Mouse (Mus musculus): ENCODE results near the gene Ptbp1. TPM values are rescaled to one million over a fixed set of nuclear protein-coding genes. Genes with fewer than 3 reads are reported as not detected.

Ptbp1 gene
- polyA plus RNA-seq, 1 experiment, result 184 TPM

- H3K4me1 ChIP-seq (ENCODE audit: control insufficient read depth, insufficient read depth, low read length), result peaks cover 4% of the 10 kb centered on the region; the same call in 1 of the 2 replicates
- H3K4me3 ChIP-seq (ENCODE audit: insufficient read depth, low read depth, low read length), result peak overlapping the region; percentile 44
- 1% methylated on average over 24 of the region's 24 CpGs for WGBS
- no peaks in the 10 kb centered on the region for H3K27me3 ChIP-seq (replicated peaks; ENCODE audit: control insufficient read depth, insufficient read depth, low read length)
- no peak for TF ChIP-seq CTCF (conservative IDR thresholded peaks at IDR 0.05; ENCODE audit: insufficient read depth, insufficient read length, low read depth, low read length)
- H3K36me3 ChIP-seq (ENCODE audit: control insufficient read depth, insufficient read depth, low read length), result no peaks in the 10 kb centered on the region
- H3K27ac ChIP-seq (ENCODE audit: insufficient read depth, low read depth, low read length), result peak overlapping the region; percentile 82
- peak; percentile 89 for DNase-seq
Observed at GRCm38 (mm10) chr10:79840644-79841551, 13.3 kb upstream of the Ptbp1 start.

GRCm38 (mm10) chr10:79842322-79842721 lies 11.9 kb upstream of the Ptbp1 start:
- Histone ChIP-seq H3K4me1 (ENCODE audit: control insufficient read depth, insufficient read depth, low read length) (peaks cover 4% of the 10 kb centered on the region; the same call in 1 of the 2 replicates), H3K36me3 (ENCODE audit: control insufficient read depth, insufficient read depth, low read length) (no peaks in the 10 kb centered on the region), H3K27ac (ENCODE audit: insufficient read depth, low read depth, low read length) (peak overlapping the region; percentile 5), H3K27me3 (replicated peaks; ENCODE audit: control insufficient read depth, insufficient read depth, low read length) (no peaks in the 10 kb centered on the region), H3K4me3 (ENCODE audit: insufficient read depth, low read depth, low read length) (no peak overlapping the region)
- DNase-seq, result no peak
- TF ChIP-seq CTCF (conservative IDR thresholded peaks at IDR 0.05; ENCODE audit: insufficient read depth, insufficient read length, low read depth, low read length) (no peak), POLR2A (IDR thresholded peaks at IDR 0.05; ENCODE audit: low read depth, low read length) (no peak)
- WGBS, result 70% methylated on average over 3 of the region's 3 CpGs

GRCm38 (mm10) chr10:79843476-79843875 lies 10.8 kb upstream of the Ptbp1 start:
- no peaks in the 10 kb centered on the region for H3K36me3 ChIP-seq (ENCODE audit: control insufficient read depth, insufficient read depth, low read length)
- H3K27me3 ChIP-seq (replicated peaks; ENCODE audit: control insufficient read depth, insufficient read depth, low read length), result no peaks in the 10 kb centered on the region
- H3K27ac ChIP-seq (ENCODE audit: insufficient read depth, low read depth, low read length), result no peak overlapping the region
- peak; percentile 42 for DNase-seq
- no peak overlapping the region for H3K4me3 ChIP-seq (ENCODE audit: insufficient read depth, low read depth, low read length)
- WGBS, result 34% methylated on average over 6 of the region's 6 CpGs
- no peaks in the 10 kb centered on the region for H3K4me1 ChIP-seq (ENCODE audit: control insufficient read depth, insufficient read depth, low read length)
- no peak for TF ChIP-seq CTCF (conservative IDR thresholded peaks at IDR 0.05; ENCODE audit: insufficient read depth, insufficient read length, low read depth, low read length)
- TF ChIP-seq POLR2A (IDR thresholded peaks at IDR 0.05; ENCODE audit: low read depth, low read length), result no peak

GRCm38 (mm10) chr10:79846553-79846952 lies 7.7 kb upstream of the Ptbp1 start:
- Histone ChIP-seq H3K27ac (ENCODE audit: insufficient read depth, low read depth, low read length) (no peak overlapping the region), H3K4me1 (ENCODE audit: control insufficient read depth, insufficient read depth, low read length) (peaks cover 3% of the 10 kb centered on the region), H3K4me3 (ENCODE audit: insufficient read depth, low read depth, low read length) (no peak overlapping the region), H3K36me3 (ENCODE audit: control insufficient read depth, insufficient read depth, low read length) (no peaks in the 10 kb centered on the region), H3K27me3 (replicated peaks; ENCODE audit: control insufficient read depth, insufficient read depth, low read length) (no peaks in the 10 kb centered on the region)
- TF ChIP-seq CTCF (conservative IDR thresholded peaks at IDR 0.05; ENCODE audit: insufficient read depth, insufficient read length, low read depth, low read length) (no peak), POLR2A (IDR thresholded peaks at IDR 0.05; ENCODE audit: low read depth, low read length) (no peak)
- 67% methylated on average over 5 of the region's 5 CpGs for WGBS
- DNase-seq, result no peak

- H3K27ac ChIP-seq (ENCODE audit: insufficient read depth, low read depth, low read length), result no peak overlapping the region
- no peak overlapping the region for H3K4me3 ChIP-seq (ENCODE audit: insufficient read depth, low read depth, low read length)
- no peaks in the 10 kb centered on the region for H3K27me3 ChIP-seq (replicated peaks; ENCODE audit: control insufficient read depth, insufficient read depth, low read length)
- WGBS, result 79% methylated on average over 8 of the region's 8 CpGs
- DNase-seq, result no peak
- peaks cover 20% of the 10 kb centered on the region for H3K4me1 ChIP-seq (ENCODE audit: control insufficient read depth, insufficient read depth, low read length)
- TF ChIP-seq CTCF (conservative IDR thresholded peaks at IDR 0.05; ENCODE audit: insufficient read depth, insufficient read length, low read depth, low read length) (no peak), POLR2A (IDR thresholded peaks at IDR 0.05; ENCODE audit: low read depth, low read length) (no peak)
- no peaks in the 10 kb centered on the region for H3K36me3 ChIP-seq (ENCODE audit: control insufficient read depth, insufficient read depth, low read length)
Observed at GRCm38 (mm10) chr10:79849941-79850628, 4.1 kb upstream of the Ptbp1 start.

GRCm38 (mm10) chr10:79851653-79852052 lies 2.6 kb upstream of the Ptbp1 start:
- TF ChIP-seq POLR2A (IDR thresholded peaks at IDR 0.05; ENCODE audit: low read depth, low read length) (no peak), CTCF (conservative IDR thresholded peaks at IDR 0.05; ENCODE audit: insufficient read depth, insufficient read length, low read depth, low read length) (no peak)
- Histone ChIP-seq H3K4me1 (ENCODE audit: control insufficient read depth, insufficient read depth, low read length) (peaks cover 25% of the 10 kb centered on the region), H3K36me3 (ENCODE audit: control insufficient read depth, insufficient read depth, low read length) (no peaks in the 10 kb centered on the region), H3K27ac (ENCODE audit: insufficient read depth, low read depth, low read length) (peak overlapping the region; percentile 96), H3K27me3 (replicated peaks; ENCODE audit: control insufficient read depth, insufficient read depth, low read length) (no peaks in the 10 kb centered on the region), H3K4me3 (ENCODE audit: insufficient read depth, low read depth, low read length) (no peak overlapping the region)
- 67% methylated on average over 3 of the region's 3 CpGs for WGBS
- DNase-seq, result no peak

Measured in kidney, adult 2 months (tissue).